Mouse (Mus musculus): Measurements from ENCODE around the gene Spns3. TPM values are rescaled to one million over a fixed set of nuclear protein-coding genes. Genes with fewer than 3 reads are reported as not detected.

Spns3 gene
- total and polyA plus RNA-seq, 3 experiments: 5.2 to 12.7 TPM; not detected in 1

DNA sequence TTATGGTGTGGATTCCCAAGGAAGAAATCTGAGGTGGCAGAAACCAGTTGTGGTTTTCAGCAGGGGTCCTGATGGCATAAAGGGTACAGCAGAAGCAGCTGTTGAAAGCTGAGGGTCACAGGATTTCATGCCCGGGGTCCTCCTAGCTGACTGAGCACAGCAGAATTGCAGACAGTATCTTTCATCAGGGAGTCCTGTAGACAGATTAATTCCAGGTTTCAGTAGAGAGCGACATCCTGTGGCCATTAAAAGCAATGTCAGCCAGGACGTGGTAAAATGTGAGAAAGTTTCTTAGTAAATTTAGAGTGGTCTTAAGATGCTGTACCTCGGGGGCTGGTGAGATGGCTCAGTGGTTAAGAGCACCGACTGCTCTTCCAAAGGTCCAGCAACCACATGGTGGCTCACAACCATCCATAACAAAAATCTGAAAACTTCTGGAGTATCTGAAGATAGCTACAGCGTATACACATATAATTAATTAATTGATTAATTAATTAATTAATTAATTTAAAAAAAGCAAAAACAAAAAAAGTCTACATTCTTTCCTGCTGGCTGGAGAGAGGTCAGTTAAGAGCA lies 14.0 kb upstream of the Spns3 start:
- peak; percentile 69 for TF ChIP-seq SIN3A (IDR thresholded peaks at IDR 0.05; ENCODE audit: low read length)
- TF ChIP-seq TAL1 (IDR thresholded peaks at IDR 0.05; ENCODE audit: low read length): no peak
- TF ChIP-seq ZMIZ1 (IDR thresholded peaks at IDR 0.05; ENCODE audit: low read depth, low read length): no peak
- TF ChIP-seq MXI1 (IDR thresholded peaks at IDR 0.05; ENCODE audit: low read depth, low read length): peak; percentile 46; the same call in 1 of the 2 replicates
- TF ChIP-seq SMC3 (IDR thresholded peaks at IDR 0.05; ENCODE audit: low read depth, low read length): peak; percentile 94
- no peak for TF ChIP-seq MYC (IDR thresholded peaks at IDR 0.05; ENCODE audit: low read depth, low read length)
- no peak for TF ChIP-seq RCOR1 (IDR thresholded peaks at IDR 0.05; ENCODE audit: low read depth, low read length)
- TF ChIP-seq CHD2 (IDR thresholded peaks at IDR 0.05; ENCODE audit: low read length): no peak
- no peak for TF ChIP-seq KAT2A (conservative IDR thresholded peaks at IDR 0.05; ENCODE audit: low read depth, low read length)
- TF ChIP-seq ZNF384 (IDR thresholded peaks at IDR 0.05; ENCODE audit: low read depth, low read length): no peak; the same call in 1 of the 2 replicates
- no peak for TF ChIP-seq POLR2AphosphoS5 (IDR thresholded peaks at IDR 0.05; ENCODE audit: borderline replicate concordance, low read depth, low read length)
- no peak for TF ChIP-seq ELF1 (IDR thresholded peaks at IDR 0.05; ENCODE audit: low read depth, low read length)
- 0 out of 2 replicates have a peak, but pooled peaks have one; percentile 80 for TF ChIP-seq JUND (IDR thresholded peaks at IDR 0.05; ENCODE audit: low read depth, low read length)
- no peak for TF ChIP-seq POLR2A (IDR thresholded peaks at IDR 0.05; ENCODE audit: control insufficient read depth in 1 of 2, insufficient read depth in 1 of 2, low read depth in 1 of 2, low read length in 2 of 2, poor library complexity in 1 of 2)
- TF ChIP-seq CHD1 (IDR thresholded peaks at IDR 0.05; ENCODE audit: low read depth, low read length): no peak
- no peak for TF ChIP-seq GABPA (IDR thresholded peaks at IDR 0.05; ENCODE audit: low read depth, low read length)
- TF ChIP-seq TBP (IDR thresholded peaks at IDR 0.05; ENCODE audit: low read depth, low read length): peak; percentile 23; the same call in 1 of the 2 replicates
- TF ChIP-seq CTCF (IDR thresholded peaks at IDR 0.05 in 2 of 3, conservative IDR thresholded peaks at IDR 0.05 in 1 of 3; ENCODE audit: control insufficient read depth in 1 of 3, insufficient read depth in 1 of 3, low read depth in 2 of 3, low read length in 3 of 3, poor library complexity in 1 of 3, severe bottlenecking in 1 of 3): peak; percentile 56 to 91 (median 88)
- TF ChIP-seq E2F4 (IDR thresholded peaks at IDR 0.05; ENCODE audit: borderline replicate concordance, low read depth, low read length): no peak
- no peak for TF ChIP-seq USF2 (IDR thresholded peaks at IDR 0.05; ENCODE audit: borderline replicate concordance in 1 of 2, insufficient read depth in 1 of 2, low read depth in 1 of 2, low read length in 2 of 2)
- no peak for TF ChIP-seq MAX (IDR thresholded peaks at IDR 0.05; ENCODE audit: low read length)
- TF ChIP-seq EP300 (IDR thresholded peaks at IDR 0.05; ENCODE audit: low read depth in 1 of 2, low read length in 2 of 2): no peak
- no peak for TF ChIP-seq HCFC1 (IDR thresholded peaks at IDR 0.05; ENCODE audit: low read depth, low read length)
- no peak for TF ChIP-seq TCF12 (IDR thresholded peaks at IDR 0.05; ENCODE audit: low read depth, low read length)
- no peak for TF ChIP-seq MEF2A (IDR thresholded peaks at IDR 0.05; ENCODE audit: extremely low read depth, insufficient replicate concordance, low read depth, low read length, poor library complexity, severe bottlenecking)
- TF ChIP-seq GATA1 (IDR thresholded peaks at IDR 0.05; ENCODE audit: low read depth, low read length): no peak
- peak; percentile 97 for TF ChIP-seq ZC3H11A (IDR thresholded peaks at IDR 0.05; ENCODE audit: low read depth, low read length)
- TF ChIP-seq RAD21 (IDR thresholded peaks at IDR 0.05; ENCODE audit: low read depth, low read length): peak; percentile 94
- no peak for TF ChIP-seq MAFK (IDR thresholded peaks at IDR 0.05; ENCODE audit: borderline replicate concordance, low read depth, low read length)
- 0 out of 2 replicates have a peak, but pooled peaks have one; percentile 34 for TF ChIP-seq BHLHE40 (IDR thresholded peaks at IDR 0.05; ENCODE audit: borderline replicate concordance, low read depth, low read length)
- no peak for TF ChIP-seq NELFE (IDR thresholded peaks at IDR 0.05; ENCODE audit: low read depth, low read length)
- no peak for TF ChIP-seq POLR2AphosphoS2 (IDR thresholded peaks at IDR 0.05; ENCODE audit: low read length)
- no peak for TF ChIP-seq MYB (IDR thresholded peaks at IDR 0.05; ENCODE audit: low read depth, low read length)
- TF ChIP-seq MAZ (IDR thresholded peaks at IDR 0.05; ENCODE audit: low read depth, low read length): no peak
- TF ChIP-seq ETS1 (IDR thresholded peaks at IDR 0.05; ENCODE audit: low read depth, low read length): no peak
- TF ChIP-seq UBTF (IDR thresholded peaks at IDR 0.05; ENCODE audit: borderline replicate concordance, insufficient read depth, low read depth, low read length): no peak
- DNase-seq (ENCODE audit: low read depth, low spot score): peak; percentile 90
- peak overlapping the region; percentile 46 for H3K4me3 ChIP-seq (ENCODE audit: control insufficient read depth in 1 of 2, insufficient read depth in 1 of 2, low read depth in 2 of 2, low read length in 2 of 2)
- no peaks in the 10 kb centered on the region; the same call in 1 of the 2 replicates for H3K79me2 ChIP-seq (ENCODE audit: control insufficient read depth, insufficient read depth, low read length, poor library complexity)
- no peak overlapping the region for H3K27ac ChIP-seq (ENCODE audit: control insufficient read depth, low read depth, low read length)
- no peaks in the 10 kb centered on the region for H3K27me3 ChIP-seq (ENCODE audit: control insufficient read depth in 1 of 2, insufficient read depth in 2 of 2, low read length in 2 of 2)
- H3K4me1 ChIP-seq (ENCODE audit: control insufficient read depth in 1 of 2, insufficient read depth in 2 of 2, low read length in 2 of 2): peaks cover 4 to 6% of the 10 kb centered on the region in 2 experiments; a peak in 2 of 4 replicates
- H3K9ac ChIP-seq (ENCODE audit: control insufficient read depth, low read depth, low read length, poor library complexity, severe bottlenecking): peak overlapping the region; percentile 55
- H3K9me3 ChIP-seq (replicated peaks; ENCODE audit: insufficient read depth, low read length): no peaks in the 10 kb centered on the region
- peaks cover 0 to 4% of the 10 kb centered on the region in 2 experiments; a peak in 1 of 4 replicates for H3K36me3 ChIP-seq (ENCODE audit: control insufficient read depth in 1 of 2, insufficient read depth in 2 of 2, low read length in 2 of 2)

Data from MEL (cell line).